7 mouse cellular contexts compared by ENCODE assay signal in genomic region chr7:45785388-45786135, GRCm38 (mm10). TPM values are rescaled to one million over a fixed set of nuclear protein-coding genes. Genes with fewer than 3 reads are reported as not detected.
A peak's percentile ranks its signal among the peaks of the same experiment; 100 is the strongest.
DNase-seq lines count a peak whose midpoint lies in the region; ATAC-seq lines count a peak whose summit lies in the region.

No protein-coding gene starts in this region.

- no peaks in the 10 kb centered on the region for H3K9me3 ChIP-seq in liver, embryonic 11.5 days (ENCODE audit: control insufficient read depth, low read length)
- H3K9me3 ChIP-seq in hindbrain, embryonic 11.5 days (ENCODE audit: control insufficient read depth, low read length): no peaks in the 10 kb centered on the region
- no peaks in the 10 kb centered on the region; the same call in 1 of the 2 replicates for H3K9me3 ChIP-seq in midbrain, embryonic 10.5 days (replicated peaks)

- no peak for DNase-seq in liver, embryonic 11.5 days (ENCODE audit: low spot score)
- DNase-seq in liver: no peak
- peak; percentile 71 to 81 for DNase-seq in cerebellum, postnatal 25 days
- no peak for DNase-seq in hindbrain, embryonic 11.5 days (ENCODE audit: low spot score)
- no peak for DNase-seq in midbrain, embryonic 10.5 days (ENCODE audit: low spot score)
- no peak for DNase-seq in adipocyte (ENCODE audit: low spot score)

- no peaks in the 10 kb centered on the region for H3K36me3 ChIP-seq in liver, embryonic 11.5 days (ENCODE audit: control insufficient read depth, insufficient read depth, low read length)
- peaks cover 11% of the 10 kb centered on the region for H3K36me3 ChIP-seq in hindbrain, embryonic 11.5 days (ENCODE audit: control insufficient read depth, insufficient read depth, low read length)
- H3K36me3 ChIP-seq in midbrain, embryonic 10.5 days: peaks cover 39% of the 10 kb centered on the region

- 0 out of 2 replicates have a peak, but pooled peaks have one; percentile 31 for ATAC-seq in liver, embryonic 11.5 days (replicated peaks; ENCODE audit: low FRiP score)
- ATAC-seq in hindbrain, embryonic 11.5 days (ENCODE audit: low FRiP score): peak; percentile 67
- no peak for ATAC-seq in inflammation-experienced regulatory T-cells, adult 6 months

- peak overlapping the region; percentile 5; the same call in 1 of the 2 replicates for H3K9ac ChIP-seq in liver, embryonic 11.5 days (ENCODE audit: low read depth, low read length)
- peak overlapping the region; percentile 86 for H3K9ac ChIP-seq in hindbrain, embryonic 11.5 days (ENCODE audit: low read depth, low read length)

- H3K4me3 ChIP-seq in liver, embryonic 11.5 days (ENCODE audit: low read depth, low read length): peak overlapping the region; percentile 54
- H3K4me3 ChIP-seq in hindbrain, embryonic 11.5 days (ENCODE audit: low read depth, low read length): peak overlapping the region; percentile 77
- H3K4me3 ChIP-seq in midbrain, embryonic 10.5 days: peak overlapping the region; percentile 95

- H3K4me2 ChIP-seq in liver, embryonic 11.5 days: peak overlapping the region; percentile 65
- peak overlapping the region; percentile 79 for H3K4me2 ChIP-seq in hindbrain, embryonic 11.5 days (replicated peaks; ENCODE audit: low read depth, low read length)

- no peak overlapping the region for H3K27ac ChIP-seq in liver, embryonic 11.5 days (ENCODE audit: low read depth, low read length)
- H3K27ac ChIP-seq in hindbrain, embryonic 11.5 days (ENCODE audit: low read depth, low read length): peak overlapping the region; percentile 89
- H3K27ac ChIP-seq in midbrain, embryonic 10.5 days (replicated peaks): peak overlapping the region; percentile 94

- peaks cover 6% of the 10 kb centered on the region; the same call in 1 of the 2 replicates for H3K4me1 ChIP-seq in liver, embryonic 11.5 days (replicated peaks; ENCODE audit: control insufficient read depth, insufficient read depth, low read length)
- H3K4me1 ChIP-seq in hindbrain, embryonic 11.5 days (replicated peaks; ENCODE audit: control insufficient read depth, insufficient read depth, low read length): peaks cover 6% of the 10 kb centered on the region; the same call in 1 of the 2 replicates
- peaks cover 46% of the 10 kb centered on the region for H3K4me1 ChIP-seq in midbrain, embryonic 10.5 days

- peaks cover 58% of the 10 kb centered on the region for H3K27me3 ChIP-seq in liver, embryonic 11.5 days (replicated peaks; ENCODE audit: control insufficient read depth, insufficient read depth, low read length)
- no peaks in the 10 kb centered on the region for H3K27me3 ChIP-seq in hindbrain, embryonic 11.5 days (ENCODE audit: control insufficient read depth, insufficient read depth, low read length)
- H3K27me3 ChIP-seq in midbrain, embryonic 10.5 days (ENCODE audit: low read depth, poor library complexity, severe bottlenecking): peaks cover 21% of the 10 kb centered on the region

- 3% methylated on average over 38 of the region's 42 CpGs for WGBS in liver, embryonic 11.5 days
- under 1% methylated on average over 35 of the region's 42 CpGs for WGBS in hindbrain, embryonic 11.5 days
- under 1% methylated on average over 38 of the region's 42 CpGs for WGBS in midbrain, embryonic 10.5 days

RNA-seq across cellular contexts. Expression of gene Sult2b1, which starts 1.1 kb away (rescaled TPM):
- 0.65 and 0.70 TPM in 2 replicates for polyA plus RNA-seq in liver, embryonic 11.5 days (2014; fragmentation: Nextera tagmentation; extraction: Ambion mirVana)
- 1.4 and 1.9 TPM in 2 replicates for polyA plus RNA-seq in hindbrain, embryonic 11.5 days (2014; fragmentation: Nextera tagmentation; extraction: Ambion mirVana)
- 1.1 and 1.5 TPM in 2 replicates for polyA plus RNA-seq in midbrain, embryonic 10.5 days (2016; fragmentation: Nextera tagmentation; extraction: Ambion mirVana)
- polyA plus RNA-seq in inflammation-experienced regulatory T-cells, adult 6 months (2017; shearing (Covaris generic)): 1 to 10 TPM; 3.4 to 6.4 (median 3.8) TPM

RNA-seq across cellular contexts. Expression of gene Lmtk3, which starts 2.0 kb away (rescaled TPM):
- polyA plus RNA-seq in liver, embryonic 11.5 days (2014; fragmentation: Nextera tagmentation; extraction: Ambion mirVana): 0.30 and 0.45 TPM in 2 replicates
- polyA plus RNA-seq in hindbrain, embryonic 11.5 days (2014; fragmentation: Nextera tagmentation; extraction: Ambion mirVana): 6.3 and 9.1 TPM in 2 replicates
- polyA plus RNA-seq in midbrain, embryonic 10.5 days (2016; fragmentation: Nextera tagmentation; extraction: Ambion mirVana): 2.3 and 3.3 TPM in 2 replicates
- polyA plus RNA-seq in inflammation-experienced regulatory T-cells, adult 6 months (2017; shearing (Covaris generic)): under 1 TPM in 1 of 3 experiments, not detected in 2; 0.58 TPM

RNA-seq across cellular contexts. Expression of gene Cyth2, which starts 28.8 kb away (rescaled TPM):
- polyA plus RNA-seq in liver, embryonic 11.5 days (2014; fragmentation: Nextera tagmentation; extraction: Ambion mirVana): 67.2 and 69.1 TPM in 2 replicates
- polyA plus RNA-seq in hindbrain, embryonic 11.5 days (2014; fragmentation: Nextera tagmentation; extraction: Ambion mirVana): 211 and 248 TPM in 2 replicates
- 153 and 183 TPM in 2 replicates for polyA plus RNA-seq in midbrain, embryonic 10.5 days (2016; fragmentation: Nextera tagmentation; extraction: Ambion mirVana)
- polyA plus RNA-seq in inflammation-experienced regulatory T-cells, adult 6 months (2017; shearing (Covaris generic)): 10 to 100 TPM; 11.9 to 19.8 (median 16.7) TPM

RNA-seq across cellular contexts. Expression of gene Kcnj14, which starts 39.0 kb away (rescaled TPM):
- polyA plus RNA-seq in liver, embryonic 11.5 days (2014; fragmentation: Nextera tagmentation; extraction: Ambion mirVana): 0.40 and 0.74 TPM in 2 replicates
- 0.48 and 0.57 TPM in 2 replicates for polyA plus RNA-seq in hindbrain, embryonic 11.5 days (2014; fragmentation: Nextera tagmentation; extraction: Ambion mirVana)
- 0.65 and 0.72 TPM in 2 replicates for polyA plus RNA-seq in midbrain, embryonic 10.5 days (2016; fragmentation: Nextera tagmentation; extraction: Ambion mirVana)
- not detected for polyA plus RNA-seq in inflammation-experienced regulatory T-cells, adult 6 months (2017; shearing (Covaris generic))

RNA-seq across cellular contexts. Expression of gene Grwd1, which starts 45.2 kb away (rescaled TPM):
- polyA plus RNA-seq in liver, embryonic 11.5 days (2014; fragmentation: Nextera tagmentation; extraction: Ambion mirVana): 101 and 106 TPM in 2 replicates
- polyA plus RNA-seq in hindbrain, embryonic 11.5 days (2014; fragmentation: Nextera tagmentation; extraction: Ambion mirVana): 56.7 and 66.0 TPM in 2 replicates
- polyA plus RNA-seq in midbrain, embryonic 10.5 days (2016; fragmentation: Nextera tagmentation; extraction: Ambion mirVana): 95.8 and 119 TPM in 2 replicates
- polyA plus RNA-seq in inflammation-experienced regulatory T-cells, adult 6 months (2017; shearing (Covaris generic)): 10 to 100 TPM; 16.5 to 29.3 (median 27.2) TPM

Comparison
In these comparisons a context has a peak if more than half of its experiments do, and no peak if none do; other contexts are left out.
1. DNase-seq: peak in cerebellum, postnatal 25 days (2 of 2); none in liver, embryonic 11.5 days (single experiment), liver (single experiment), hindbrain, embryonic 11.5 days (single experiment), midbrain, embryonic 10.5 days (single experiment) and adipocyte (single experiment).
2. Peak in every context shown above with its lines, with median percentiles within 50 percentile points of each other: H3K4me3 ChIP-seq.